Mouse (Mus musculus): ENCODE results near the gene Cyren. TPM values are rescaled to one million over a fixed set of nuclear protein-coding genes. Genes with fewer than 3 reads are reported as not detected.

Gene Cyren
- total RNA-seq, 4 experiments from 2014 or later, result 6.9 to 9.0 (median 7.9) TPM

DNA sequence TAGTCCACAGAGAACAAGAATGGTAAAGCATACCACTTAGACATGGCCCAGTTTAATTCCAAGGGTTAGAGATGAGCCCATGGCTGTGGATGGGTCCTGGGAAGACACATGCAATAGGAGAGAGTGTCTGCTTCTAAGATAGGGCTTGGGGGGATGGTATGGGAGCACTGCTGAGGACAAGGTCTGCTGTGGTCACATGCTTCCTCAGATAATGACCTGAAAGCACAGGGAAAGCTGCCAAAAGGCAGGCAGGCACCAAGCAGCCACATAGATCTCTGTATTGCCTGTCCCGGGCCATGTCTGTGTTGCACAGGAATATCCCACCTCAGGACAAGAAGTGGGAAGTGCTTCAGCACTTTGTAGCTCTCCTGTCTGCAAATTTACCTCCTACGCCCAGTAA is 21.3 kb upstream of the Cyren start:
- no peak for DNase-seq

- no peak for DNase-seq
These were observed 18.4 kb upstream of the Cyren start for GRCm38 (mm10) chr6:34896168-34896780.

GRCm38 (mm10) chr6:34895569-34895968 is 17.7 kb upstream of the Cyren start:
- DNase-seq, result no peak

- DNase-seq, result no peak
These were observed 11.3 kb upstream of the Cyren start for GRCm38 (mm10) chr6:34889185-34889584.

DNA sequence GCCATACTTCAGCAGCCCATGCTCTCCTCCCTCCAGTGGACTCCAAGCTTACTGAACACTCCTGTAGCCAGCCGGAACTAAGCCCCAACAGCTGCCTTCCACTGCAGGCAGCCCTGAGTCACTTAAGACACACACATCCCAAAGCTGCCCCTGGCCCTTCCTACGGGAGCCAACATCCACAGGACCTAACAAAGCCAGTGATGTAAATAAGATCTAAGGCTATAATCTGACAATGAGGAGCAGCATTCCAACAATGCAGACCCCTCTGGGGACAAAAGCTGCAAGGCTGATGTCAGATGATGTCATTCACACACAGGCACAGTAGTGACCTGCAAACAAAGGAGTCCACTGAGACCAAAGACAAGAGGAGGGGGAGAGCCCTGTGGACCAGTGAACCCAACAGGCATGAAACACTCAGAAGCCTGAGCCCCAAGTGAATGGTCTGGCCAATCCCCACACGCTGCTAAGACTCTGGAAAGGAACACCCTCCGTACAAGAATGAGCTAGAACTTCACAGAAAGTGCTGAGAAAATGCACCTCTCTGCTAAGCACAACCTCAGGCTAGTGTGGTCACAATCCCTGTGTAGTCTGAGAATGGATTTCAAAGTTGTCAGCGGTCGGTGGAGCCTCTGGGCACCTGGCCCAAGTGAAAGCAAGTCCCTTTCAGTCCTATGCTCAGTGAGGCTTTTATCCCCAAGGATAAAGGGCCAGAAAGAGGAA is 9.4 kb upstream of the Cyren start:
- no peak for DNase-seq

- no peak for DNase-seq
These were observed 6.9 kb upstream of the Cyren start for GRCm38 (mm10) chr6:34884724-34885123.

- no peak for DNase-seq
These were observed 2.1 kb upstream of the Cyren start for GRCm38 (mm10) chr6:34879911-34880475.

DNA sequence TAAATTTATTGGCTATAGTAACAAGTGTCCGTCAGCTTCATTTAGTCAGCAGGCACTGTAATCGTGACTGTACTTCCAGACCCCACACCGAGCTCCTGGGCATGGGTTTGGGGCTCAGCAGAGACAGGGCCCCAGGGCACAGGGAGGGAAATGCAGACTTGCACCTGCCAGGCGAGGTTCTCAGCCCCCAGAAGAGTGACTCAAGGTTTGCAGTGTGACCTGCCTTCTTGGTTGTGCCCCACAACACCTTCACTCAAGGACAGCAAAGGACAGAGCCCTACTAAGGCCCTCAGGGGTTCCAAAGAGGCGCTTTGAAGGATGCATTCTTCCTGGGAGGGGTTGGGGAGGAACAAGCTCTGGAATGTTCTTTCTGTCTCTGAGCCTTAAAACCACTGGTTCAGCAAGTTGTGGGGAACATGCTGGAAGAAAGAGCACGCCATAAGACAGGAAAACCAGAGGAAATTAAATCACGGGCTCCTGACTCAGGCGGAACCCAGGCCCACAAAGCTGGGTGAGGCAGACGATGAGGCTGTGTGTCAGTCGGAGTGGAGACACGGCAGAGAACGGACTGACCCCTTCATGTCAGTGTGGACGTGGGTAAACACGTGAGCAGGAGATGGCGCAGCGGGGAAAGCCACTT is 1.4 kb upstream of the Cyren start:
- DNase-seq, result no peak

- no peak for DNase-seq
These were observed 1.1 kb downstream of the Cyren start for GRCm38 (mm10) chr6:34876835-34877156.

- DNase-seq, result no peak
These were observed 1.7 kb downstream of the Cyren start for GRCm38 (mm10) chr6:34875966-34876834.

DNA sequence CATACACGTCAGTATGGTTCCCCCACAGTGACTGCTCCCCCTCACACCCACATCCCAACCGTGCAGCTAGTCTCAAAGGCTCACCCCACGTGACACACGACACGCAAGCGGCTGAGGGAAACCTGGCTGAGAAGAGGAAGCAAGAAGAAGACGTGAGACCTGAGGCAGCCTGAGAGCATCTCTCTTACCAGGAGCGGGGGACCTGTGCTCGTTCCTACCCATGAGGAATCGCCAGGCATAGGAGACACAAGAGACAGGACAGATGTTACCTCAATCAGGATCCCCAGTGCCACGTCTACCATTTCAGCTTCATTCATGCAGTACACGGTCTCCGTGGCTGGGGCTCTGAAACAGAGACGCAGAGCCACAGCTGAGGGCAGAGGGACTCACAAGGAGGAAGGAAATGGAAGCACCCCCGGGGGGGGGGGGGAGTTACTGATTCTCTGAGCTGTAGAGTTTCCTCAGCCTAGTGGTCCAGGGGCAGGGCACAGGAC is 2.5 kb downstream of the Cyren start:
- no peak for DNase-seq

GRCm38 (mm10) chr6:34874101-34874921 is 3.5 kb downstream of the Cyren start:
- DNase-seq, result no peak

DNA sequence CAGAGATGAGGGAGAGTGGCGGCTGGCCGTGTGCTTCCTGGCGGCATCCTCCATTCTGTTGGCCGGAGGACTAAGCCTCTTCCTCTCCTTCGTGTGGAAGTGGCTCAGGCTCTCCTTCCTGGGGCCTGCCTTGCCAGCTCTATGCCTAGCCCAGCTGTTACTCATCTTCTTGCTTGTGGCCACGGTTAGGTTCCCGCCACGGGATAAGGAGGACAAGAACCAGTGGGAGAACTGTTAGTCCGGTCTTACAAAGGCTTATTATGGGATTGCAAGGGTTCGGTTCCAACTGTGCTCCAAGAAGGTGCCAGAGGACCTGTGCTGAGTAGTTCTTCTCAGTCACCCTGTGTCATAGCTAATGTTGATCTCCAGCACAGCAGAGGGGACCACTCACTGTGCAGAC is 5.0 kb downstream of the Cyren start:
- DNase-seq, result no peak

DNA sequence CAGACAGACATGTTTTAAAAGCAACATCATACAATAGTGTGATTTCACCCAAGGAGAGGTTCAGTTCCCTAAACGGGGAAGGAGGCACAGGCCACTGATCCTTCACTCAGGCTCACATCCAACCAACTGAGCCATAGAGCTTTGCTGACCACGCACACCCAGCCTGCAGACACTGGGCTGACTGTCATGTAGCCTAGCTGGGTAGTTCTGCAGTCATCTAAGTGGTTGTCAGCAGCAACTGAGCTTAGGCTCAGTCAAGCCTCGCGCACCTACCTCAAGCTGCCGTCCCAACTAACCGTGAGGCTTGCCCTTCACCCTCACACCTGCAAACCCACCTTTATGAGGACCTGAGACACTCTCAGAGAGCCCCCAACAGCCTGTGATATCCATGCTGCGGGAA is 5.9 kb downstream of the Cyren start:
- no peak for DNase-seq

GRCm38 (mm10) chr6:34870724-34871123 is 7.1 kb downstream of the Cyren start:
- DNase-seq, result no peak

DNA sequence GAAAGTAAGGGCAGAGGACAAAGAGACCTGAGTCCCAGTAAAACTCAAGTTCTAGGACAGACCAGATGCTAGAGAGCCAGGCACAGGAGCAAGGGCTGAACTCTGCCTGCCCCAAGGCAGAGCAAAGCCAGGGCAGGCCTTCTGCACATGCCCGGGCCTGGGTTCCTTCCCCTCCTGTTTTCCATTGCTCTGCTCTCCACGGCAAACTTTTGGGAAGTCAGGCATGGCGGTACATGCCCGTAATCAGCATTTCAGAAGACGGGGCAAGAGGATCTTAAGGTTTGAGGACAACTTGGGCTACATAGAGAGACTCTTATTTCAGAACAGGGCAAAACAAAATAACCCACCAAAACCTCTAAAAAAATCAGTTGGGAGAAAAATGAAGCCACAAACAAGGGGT is 7.7 kb downstream of the Cyren start:
- no peak for DNase-seq

GRCm38 (mm10) chr6:34869225-34869915 is 8.5 kb downstream of the Cyren start:
- no peak for DNase-seq

DNA sequence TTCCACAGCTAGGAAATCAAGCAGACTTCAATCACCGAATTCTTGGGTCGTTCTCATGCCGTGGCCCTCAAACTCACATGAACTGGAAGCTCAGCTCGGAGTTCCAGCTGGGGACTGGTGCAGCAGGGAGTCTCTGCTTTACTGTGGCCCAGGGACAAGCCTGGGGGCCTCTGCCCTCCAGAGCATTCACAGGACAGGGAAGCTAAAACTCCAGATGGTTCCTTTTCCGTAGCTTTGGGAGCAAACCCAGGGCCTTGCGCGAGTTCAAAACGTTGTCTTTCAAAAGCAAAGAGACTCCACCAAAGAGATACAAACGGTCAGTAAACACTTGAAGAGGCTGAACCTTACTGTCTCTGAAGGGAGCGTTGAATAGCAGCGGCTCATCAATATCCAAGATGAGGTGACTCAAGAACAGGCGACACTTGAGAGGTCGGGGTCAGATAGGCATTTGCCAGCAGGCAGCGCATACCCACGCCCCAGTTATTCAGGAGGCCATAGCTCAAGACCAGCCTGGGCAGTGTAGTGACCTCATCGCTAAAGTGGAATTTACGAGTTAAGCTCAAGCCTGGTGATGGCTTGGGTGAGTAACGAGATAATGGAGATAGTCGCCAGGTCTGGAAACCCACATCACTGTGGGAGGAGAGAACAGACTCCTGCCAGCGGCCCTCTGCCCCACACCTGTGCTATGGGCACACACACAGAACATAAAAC is 9.2 kb downstream of the Cyren start:
- no peak for DNase-seq

- DNase-seq, result no peak
These were observed 9.9 kb downstream of the Cyren start for GRCm38 (mm10) chr6:34867995-34868350.

- DNase-seq, result no peak
These were observed 10.4 kb downstream of the Cyren start for GRCm38 (mm10) chr6:34867301-34867994.

All from adrenal gland, adult 8-10 months (tissue).